Mouse (Mus musculus) gastrocnemius, postnatal 10 days (tissue): ENCODE results near the gene Nav2. TPM values are rescaled to one million over a fixed set of nuclear protein-coding genes. Genes with fewer than 3 reads are reported as not detected.
A peak's percentile ranks its signal among the peaks of the same experiment; 100 is the strongest.

Source experiments
- DNase-seq: peaks from one replicate; pipeline ENCODE4 v3.0.0; 2021; ENCODE audit warnings: mixed read lengths
- total RNA-seq, 2 experiments: library from RNA; stranded (reverse); gene quantifications; 2 replicates each; pipeline ENCODE4 v1.2.3; 2021

Gene Nav2
- total RNA-seq, 2 experiments from 2014 or later: 55.8 to 80.1 TPM

DNA sequence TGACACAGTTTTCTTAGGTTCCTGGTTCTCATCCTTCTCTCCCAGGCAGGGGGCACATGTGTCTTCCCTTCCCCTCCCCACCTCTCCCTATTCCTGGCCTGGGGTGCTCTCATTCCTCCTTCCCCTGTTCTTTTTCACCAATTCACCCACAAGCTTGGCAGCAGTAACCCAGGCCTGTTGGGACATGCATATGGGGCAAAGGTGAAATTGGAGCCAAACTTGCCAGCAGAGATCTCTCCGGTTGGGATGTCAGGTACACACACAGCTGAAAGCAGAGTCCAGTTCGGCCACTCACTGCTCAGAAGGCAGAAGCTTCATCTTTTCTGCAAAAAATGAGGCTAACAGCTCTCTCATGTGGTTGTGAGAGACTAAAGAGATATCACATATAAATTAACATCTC lies 26.3 kb downstream of the Nav2 start:
- no peak for DNase-seq

DNA sequence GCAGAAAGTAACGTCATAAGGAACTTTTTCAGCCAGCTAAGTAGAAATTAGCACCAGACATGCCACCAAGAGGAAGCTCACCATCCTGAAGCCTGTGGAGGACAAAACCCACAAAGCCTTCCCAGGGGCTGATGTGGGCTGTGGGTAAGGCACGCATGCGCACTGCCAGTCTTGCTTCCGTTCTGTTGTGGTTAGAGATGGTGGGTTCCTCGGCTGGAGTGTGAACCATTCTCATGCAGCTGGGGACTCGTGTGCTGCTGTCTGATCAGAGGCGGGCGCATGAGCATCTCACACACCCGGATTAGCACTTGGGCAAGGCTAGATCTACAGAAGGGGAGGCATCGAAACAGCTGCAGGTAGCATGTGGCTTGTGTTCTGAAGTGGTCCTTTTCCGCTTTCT lies 29.0 kb downstream of the Nav2 start:
- DNase-seq: no peak

DNA sequence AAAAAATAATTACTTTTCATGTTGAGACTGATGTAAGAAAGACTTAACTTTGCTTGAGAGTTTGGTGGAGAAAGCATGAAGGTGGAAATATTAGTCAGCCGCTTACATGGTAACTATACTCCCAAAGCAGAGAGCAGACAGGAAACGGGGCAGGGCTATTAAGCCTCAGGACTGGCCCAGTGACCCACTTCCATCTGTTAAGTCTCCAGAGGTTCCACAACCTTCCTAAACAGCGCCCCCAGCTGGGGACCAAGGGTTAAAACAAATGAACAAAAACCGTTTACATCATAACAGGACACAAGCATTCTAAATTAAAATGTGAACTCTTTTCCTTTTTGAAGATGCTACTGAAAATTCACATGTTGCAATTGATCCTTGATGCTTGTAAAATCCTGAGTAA lies 29.7 kb downstream of the Nav2 start:
- peak; percentile 27 for DNase-seq

DNA sequence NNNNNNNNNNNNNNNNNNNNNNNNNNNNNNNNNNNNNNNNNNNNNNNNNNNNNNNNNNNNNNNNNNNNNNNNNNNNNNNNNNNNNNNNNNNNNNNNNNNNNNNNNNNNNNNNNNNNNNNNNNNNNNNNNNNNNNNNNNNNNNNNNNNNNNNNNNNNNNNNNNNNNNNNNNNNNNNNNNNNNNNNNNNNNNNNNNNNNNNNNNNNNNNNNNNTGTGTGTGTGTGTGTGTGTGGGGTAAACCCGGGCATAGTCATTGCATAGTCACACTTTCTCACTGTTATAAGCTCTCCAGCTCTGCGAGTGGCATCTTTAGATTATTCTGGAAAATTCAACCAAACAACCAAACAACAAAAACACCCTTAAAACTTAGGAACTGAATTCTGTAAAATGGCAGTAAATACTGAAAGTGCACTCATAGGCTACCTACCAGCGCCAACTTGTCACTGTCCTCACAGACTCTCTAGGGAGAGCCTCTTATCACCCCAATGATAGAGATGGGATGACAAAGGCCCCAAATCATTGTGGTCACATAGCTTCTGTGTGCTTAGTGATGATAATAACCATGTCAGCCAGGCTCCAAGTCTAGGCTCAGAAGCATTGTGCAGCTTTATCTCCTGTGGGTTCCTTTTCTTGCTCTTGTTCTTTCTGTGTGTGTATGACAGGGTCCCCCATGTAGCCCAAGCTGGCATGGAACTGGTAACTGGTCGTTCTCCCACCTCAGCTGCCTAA lies 40.0 kb downstream of the Nav2 start:
- no peak for DNase-seq

DNA sequence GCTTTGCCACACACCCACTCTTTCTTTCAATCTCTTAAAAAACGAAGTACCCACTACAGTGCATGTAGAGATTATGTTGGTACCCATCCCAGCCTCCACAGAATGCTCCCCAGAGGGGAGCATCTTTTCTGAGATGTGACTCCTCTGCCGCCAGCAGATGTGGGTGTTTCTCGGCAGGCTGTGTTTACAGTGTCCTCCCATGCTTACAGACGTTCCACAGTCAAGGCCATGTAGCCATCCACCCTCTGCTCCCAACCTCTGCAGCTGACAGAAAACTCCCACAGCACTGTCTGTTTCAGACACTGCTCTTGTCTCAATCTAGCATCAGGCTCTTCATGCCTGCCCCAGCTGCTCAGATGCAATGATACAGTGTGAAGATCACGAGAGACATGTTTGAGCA lies 46.0 kb downstream of the Nav2 start:
- DNase-seq: no peak

DNA sequence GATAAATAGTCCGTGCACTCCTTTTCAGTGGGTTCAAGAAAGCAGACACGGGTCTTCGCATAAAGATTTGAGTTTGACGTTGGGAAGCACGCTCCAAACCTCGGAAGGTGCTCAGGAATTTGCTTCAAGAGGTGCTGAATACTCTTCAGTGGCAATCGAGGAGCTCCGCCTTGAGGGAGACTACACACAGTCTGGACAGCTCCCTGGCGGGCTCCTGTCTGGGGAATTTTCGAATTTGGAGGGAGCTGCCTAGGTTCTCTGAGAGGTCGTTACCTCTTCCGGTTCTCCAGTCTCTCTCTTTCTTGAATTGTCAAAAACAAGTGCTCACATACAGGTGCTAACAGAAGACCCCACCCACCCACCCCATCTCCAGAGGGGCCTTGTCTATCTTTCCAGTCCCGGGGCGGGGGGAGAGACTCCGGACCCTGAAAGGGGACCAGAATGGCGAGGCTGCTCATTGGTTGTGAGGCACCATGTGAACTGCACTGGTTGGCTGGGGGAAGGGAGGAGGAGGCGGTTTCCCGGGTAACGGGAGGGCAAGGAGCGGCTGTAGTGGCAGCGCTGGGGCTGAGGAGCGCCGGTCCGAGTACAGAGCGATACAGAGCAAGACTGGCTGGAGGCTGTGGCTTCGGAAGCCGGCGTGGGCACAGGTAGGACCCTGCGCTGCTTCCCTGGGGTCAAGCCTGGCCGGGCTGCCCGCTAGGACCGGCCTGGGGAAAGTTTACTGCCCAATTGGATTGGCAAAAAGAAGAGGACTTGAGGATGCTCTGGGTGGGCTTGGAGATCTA lies 50.2 kb downstream of the Nav2 start:
- peak; percentile 19 for DNase-seq

DNA sequence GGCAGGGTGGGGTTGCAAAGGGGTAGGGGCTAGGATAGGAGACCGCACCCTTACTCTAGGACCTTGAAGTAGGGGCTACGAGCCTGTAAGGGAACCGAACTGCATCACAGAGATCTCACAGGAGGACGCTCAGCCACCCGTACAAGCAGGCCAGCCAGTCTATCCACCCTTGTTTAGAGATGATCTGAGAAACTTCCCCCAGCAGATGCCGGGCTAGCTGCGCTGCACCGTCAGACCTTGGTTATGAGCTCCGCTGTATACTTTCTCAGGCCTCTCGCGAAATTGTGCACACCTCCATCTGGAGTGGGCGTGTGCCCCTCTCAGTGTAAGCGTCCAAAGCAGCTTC lies 50.8 kb downstream of the Nav2 start:
- DNase-seq: no peak

DNA sequence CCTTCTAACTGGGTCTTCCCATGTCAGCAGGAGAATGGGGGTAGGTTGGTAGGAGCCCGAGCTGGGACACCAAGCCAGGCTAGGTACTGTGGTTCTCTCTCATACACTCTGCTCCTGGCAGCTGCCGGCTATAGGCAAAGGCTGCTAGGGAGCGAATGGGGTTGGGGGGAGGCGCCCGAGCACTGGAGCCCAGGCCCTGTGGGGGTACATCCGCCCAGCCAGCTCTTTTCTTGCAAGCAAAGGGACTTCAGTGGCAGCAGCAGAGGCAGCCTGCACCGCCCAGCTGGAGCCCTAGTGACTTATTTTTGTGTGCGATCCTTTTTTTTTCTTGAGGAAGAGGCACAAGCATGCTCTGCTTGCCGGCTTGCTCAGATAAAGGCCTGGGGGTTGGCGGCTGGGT lies 51.6 kb downstream of the Nav2 start:
- no peak for DNase-seq

DNA sequence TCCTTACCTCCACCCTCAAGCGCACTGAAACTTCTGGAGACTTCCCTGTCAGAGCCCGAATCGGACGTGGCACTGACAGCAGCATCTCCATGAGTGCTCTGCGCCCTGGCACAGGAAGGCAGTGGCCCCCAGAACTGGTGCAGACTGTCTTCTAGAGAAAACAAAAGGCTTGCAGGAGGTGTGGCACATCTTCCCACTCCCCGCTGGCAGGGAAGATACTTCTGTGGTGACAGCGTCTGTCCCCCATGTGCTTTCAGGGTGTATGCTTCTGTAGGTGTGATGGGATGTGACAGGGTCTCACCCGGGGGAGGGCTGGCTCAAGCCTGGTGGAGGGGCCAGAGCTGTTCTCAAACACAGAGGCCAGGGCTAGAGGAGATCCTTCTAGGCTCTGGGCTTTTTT lies 53.0 kb downstream of the Nav2 start:
- no peak for DNase-seq

DNA sequence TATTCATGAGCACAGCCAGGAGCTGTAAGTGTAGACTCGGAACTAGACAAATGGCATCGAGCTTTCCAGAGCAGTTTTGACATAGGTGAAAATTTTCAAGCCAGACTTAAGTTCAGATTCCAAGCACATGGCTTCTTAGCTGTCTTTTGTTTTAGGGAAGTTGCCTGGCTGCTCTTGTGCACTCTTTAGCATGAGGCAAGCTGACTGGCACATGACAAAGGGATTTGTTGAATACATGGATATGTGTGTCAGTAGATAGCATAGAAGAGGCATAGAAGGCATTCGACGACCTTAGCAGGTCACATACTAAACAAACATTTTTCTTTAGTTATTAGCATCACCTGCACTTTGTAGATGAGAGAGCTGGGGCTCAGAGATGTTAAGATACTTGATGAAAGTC lies 53.4 kb downstream of the Nav2 start:
- no peak for DNase-seq

DNA sequence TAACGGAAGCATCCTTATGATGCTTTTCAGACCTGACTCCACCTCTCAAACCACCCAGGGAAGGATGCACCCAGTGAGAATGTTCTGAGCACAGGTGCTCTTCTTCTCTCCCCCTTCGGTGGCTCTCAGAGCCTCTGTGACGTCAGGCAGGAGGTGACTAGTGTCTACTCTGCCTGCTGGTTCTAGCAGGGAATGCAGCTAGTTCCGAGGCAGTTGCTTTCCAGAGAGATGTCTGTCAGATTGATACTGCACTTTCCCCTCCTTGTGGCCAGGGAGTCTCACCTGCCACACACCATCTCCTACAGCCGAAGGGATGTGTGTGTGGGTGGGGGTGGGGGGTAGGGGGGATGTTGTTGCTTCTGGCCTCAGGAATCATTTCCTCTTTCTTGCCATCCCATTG lies 54.6 kb downstream of the Nav2 start:
- DNase-seq: no peak

DNA sequence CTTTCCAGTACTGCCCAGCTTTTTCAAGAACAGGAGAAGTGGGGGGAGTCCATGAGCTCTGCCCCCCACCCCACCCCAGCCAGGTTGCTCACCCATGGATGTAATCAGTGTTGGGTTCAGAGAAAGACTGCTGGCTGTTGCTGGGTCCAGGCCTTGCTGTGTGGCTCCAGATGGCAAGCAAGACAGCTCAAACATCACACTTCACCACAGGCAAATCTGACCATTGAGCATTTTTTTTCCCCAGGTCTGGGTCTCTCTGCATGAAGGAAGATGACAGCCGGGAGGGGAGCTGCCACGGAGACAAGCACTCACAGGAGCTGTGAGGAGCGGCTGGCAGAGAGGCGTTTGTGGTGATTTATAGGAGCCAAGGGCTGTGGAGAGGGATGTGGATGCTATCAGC lies 55.0 kb downstream of the Nav2 start:
- no peak for DNase-seq

DNA sequence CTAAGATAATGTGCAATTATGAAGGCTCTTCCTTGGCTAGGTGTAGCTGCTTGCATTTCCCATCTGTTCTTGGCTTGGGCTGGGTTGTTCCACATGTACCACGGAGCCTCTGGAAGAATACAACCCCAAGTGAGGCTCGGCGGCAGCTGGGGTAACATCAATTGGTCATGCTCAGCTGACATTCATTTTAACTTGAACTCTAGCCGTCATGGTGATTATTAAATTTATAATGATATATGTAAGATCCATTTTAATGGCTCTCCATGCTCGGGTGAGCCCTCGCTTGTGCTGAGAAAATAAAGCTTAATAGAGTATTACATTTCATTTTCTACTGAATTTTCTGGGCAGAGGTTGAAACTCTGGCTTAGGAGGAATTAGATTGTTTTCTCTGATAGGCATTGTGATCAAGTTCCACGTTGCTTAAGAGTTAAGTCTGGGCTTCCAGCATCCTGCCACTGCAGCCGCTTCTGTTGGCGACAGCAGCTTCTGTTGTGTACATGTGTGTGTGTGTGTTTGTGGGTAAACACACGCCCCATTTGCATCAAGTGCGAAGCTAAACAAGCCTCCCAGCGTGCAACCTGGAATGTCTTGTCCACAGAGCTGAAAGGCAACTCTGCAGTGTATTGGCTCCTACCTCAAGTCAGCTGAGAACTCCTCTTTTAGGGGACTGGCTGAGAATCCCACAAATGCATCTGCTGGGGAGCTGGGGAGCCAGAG lies 57.4 kb downstream of the Nav2 start:
- no peak for DNase-seq

DNA sequence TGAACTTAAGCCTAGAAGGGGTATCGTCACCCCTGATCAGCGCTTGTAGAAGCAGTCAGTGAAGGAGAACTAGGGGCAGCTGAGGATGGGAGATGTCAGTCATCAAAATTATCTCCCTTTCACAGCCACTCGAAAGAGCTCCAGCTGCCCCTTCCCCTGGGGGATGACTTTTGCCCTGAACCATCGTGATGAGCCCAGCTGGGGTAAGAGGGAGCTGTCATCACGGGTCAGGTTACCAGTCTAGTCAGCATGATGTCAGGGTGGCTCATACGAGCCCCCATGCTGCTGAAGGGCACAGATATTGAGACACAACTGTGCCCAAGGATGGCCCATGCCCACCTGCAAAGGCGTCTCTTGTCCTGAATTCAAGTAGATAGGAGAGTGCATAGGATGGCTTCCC lies 72.5 kb downstream of the Nav2 start:
- no peak for DNase-seq

DNA sequence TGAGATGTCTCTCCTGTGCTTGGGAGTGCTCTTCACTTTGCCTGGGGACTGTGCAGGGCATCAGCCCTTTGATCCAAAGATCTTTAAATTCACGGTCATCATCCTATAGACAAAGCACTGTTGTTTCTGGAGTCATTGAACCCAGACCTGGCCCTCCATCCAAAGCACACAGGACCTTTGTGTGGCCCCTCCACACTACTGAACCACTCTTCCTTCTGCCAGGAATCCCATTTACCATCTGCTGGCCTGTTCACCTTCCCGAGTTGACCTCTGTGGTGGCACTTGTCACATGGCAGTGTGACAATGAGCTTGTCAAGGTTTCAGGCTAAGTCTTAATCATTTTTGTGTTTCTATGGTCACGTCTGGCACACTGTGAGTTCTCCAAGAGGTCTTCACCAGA lies 73.3 kb downstream of the Nav2 start:
- DNase-seq: no peak

DNA sequence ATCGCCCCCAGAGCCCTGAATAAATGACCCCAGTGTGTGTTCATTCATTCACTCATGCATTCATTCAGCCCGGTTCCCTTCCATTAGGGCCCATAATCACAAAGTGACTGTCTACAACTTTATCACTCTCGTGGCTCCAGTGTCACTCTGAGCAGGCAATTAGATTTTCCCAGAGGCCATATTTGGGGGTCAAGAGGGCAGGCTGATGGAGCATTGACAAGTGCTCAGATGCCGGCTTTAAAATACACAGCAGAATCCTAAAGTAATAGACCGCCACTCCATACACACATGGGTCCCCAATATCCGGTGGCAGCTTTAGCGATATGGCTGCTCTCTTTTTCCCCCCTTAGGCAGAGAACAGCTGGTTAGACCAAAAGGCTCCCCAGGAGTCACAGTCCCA lies 74.1 kb downstream of the Nav2 start:
- no peak for DNase-seq

DNA sequence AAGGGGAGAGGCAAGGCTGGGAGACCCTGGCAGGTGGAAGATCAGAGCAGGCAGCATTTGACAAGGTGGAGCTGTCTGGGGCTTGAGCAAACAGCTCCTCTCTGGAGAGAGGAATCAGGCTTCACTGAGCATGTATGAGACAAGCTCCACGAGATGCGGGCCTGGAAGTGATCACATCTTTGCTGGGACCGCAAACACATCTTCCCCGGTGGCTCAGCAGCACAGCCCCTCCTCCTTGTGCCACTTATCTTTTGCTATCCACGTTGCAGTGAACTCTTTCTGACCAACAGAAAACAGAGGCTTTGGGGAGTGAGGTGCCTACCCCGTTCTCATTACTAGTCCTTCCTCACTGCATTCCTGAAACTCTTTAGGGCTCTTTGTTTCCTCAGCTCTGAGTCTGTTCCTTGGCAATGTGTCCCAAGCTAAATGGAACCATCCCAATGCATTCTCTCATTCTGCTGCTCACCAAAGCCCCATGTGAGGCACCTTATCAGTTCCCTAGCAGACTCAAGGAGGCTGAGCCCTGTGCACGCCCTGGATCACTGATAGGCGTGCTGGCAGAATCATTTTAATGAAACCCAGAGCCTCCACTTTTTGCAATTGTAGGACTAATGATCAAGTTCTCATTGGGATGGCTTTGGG lies 83.5 kb downstream of the Nav2 start:
- DNase-seq: no peak

DNA sequence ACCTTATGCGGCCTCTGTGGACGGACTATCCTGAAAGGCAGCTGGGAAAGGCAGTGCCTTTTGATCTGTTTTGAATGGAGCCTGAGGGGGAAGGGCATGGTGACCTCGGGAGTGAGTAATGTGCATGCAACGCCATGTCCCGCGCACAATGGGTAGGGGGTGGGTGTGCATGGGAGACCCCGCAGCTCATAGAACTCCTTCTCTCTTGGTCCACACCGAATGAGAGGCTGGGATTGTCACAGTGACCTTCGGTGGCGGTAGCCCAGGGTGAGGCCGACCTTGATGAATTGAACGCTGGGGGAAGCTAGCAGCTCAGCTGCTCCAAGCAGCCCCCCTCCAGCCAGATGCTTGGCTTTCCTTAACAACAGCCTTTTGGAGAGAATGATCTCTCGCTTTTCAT lies 86.7 kb downstream of the Nav2 start:
- no peak for DNase-seq

DNA sequence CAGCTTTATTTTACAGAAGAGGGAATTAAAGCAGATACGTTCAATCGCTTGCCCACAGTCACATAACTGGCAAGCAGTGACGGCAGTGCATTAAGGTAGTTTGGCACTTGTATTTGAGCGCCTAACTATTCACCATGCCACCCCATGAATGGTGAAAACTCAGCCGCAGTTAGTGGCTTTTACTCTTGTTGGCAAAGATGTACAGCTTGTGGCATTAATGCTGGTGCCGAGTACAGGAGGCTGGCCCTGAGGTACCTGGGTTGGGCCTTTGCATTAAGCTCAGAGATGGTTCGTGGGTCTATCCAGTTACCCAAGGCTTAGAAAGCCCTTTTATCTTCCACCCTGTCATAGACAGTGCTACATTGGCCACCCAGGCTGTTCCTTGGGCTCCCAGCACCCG lies 87.2 kb downstream of the Nav2 start:
- DNase-seq: no peak

DNA sequence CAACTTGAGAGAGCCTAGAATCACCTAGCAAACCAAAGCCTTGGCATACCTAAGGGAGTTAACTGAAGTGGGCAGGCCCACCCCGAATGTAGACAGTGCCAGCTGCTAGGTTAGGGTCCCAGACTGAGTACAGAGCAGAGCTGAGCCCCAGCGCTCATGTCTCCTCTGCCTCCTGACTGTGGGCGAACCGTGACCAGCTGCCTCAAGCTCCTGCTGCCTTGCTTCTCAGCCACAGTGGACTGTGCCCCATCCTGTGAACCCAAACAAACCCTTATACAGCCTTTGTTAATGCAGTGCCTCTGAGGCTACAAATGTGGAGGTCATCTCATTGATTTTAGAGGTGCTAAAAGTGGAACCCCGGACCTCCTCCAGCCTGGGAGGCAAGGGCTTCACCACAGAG lies 88.3 kb downstream of the Nav2 start:
- no peak for DNase-seq

DNA sequence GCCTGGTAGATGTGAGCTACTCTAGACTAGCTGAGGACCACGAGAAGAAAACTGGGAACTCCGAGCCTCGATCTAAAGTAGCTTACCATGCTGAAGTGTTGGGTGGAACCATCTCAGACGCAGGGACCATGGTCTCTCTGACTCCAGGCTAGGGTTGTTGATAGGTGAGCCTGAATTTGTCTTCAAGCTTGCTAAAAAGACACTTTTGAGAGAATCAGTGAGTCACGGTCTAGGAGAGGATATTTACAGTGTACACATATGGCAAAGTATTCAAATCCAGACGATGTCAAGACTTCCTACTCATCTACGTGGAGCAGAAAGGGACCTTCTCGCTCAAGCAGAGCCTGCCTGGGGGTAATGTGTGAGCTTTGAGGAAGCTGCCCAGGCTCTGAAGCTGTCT lies 89.6 kb downstream of the Nav2 start:
- no peak for DNase-seq

DNA sequence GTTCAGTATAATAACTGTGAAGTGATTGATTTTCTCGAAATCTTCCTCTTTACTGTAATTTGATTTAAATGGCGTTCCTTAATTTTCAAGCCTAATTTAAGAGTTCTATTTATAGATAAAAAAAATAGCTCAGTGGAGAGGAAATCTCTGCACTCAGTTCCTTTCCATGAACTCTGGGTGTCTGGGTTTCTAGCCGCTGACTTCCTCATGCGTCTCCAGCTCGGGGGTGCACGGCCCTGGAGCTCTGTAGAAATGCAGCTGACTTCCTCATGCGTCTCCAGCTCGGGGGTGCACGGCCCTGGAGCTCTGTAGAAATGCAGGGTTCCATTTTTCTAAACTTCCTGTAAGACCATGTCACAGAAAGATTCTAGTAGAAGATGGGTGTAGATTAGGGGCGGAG lies 90.1 kb downstream of the Nav2 start:
- no peak for DNase-seq

DNA sequence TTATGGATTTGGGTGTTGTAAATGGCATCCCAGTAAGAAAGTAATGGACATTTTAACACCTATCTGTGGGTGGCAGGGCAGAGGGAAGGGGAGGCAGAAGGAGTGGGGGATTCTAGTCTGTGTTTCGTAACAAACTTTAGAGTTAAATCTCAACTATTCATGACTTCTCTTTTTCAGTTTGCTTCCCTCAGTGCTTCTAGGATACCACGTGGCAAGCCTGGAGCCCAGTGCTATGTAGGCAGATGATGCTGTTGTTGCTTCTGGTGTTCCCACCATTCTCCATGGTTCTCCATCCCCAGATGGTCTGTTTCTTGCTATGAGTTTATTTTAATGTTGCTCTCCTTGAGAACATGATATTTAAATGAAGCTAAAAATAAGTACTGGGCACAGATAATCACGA lies 92.3 kb downstream of the Nav2 start:
- no peak for DNase-seq
